Mouse (Mus musculus) C2C12 (cell line): ENCODE results near the gene Dgka.

ENCODE experiments used
- CTCF ChIP-seq: IDR thresholded peaks from one replicate; pipeline ENCODE4 v1.5.1; 2011; ENCODE audit not compliant: control insufficient read depth, insufficient read depth, insufficient read length
- USF1 ChIP-seq: IDR thresholded peaks from one replicate; pipeline ENCODE4 v1.6.1; 2011; ENCODE audit warnings: low read depth, mild to moderate bottlenecking, control low read depth, moderate library complexity

DNA sequence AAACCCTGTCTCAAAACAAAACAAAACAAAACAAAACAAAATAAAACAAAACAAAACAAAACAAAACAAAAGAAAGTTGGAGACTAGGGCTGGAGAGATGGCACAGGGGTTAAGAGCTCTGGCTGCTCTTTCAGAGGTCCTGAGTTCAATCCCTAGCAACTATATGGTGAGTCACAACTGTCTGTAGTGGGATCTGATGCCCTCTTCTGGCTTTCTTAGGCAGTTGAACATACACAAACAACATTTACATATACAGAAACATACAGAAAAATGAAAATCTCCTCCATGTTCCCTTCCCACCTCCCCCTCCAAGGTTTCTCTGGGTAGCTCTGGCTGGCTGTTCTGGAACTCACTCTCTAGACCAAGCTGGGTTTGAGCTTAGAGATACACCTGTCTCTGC lies 47.4 kb upstream of the Dgka start:
- TF ChIP-seq USF1 (no peak), CTCF (no peak)
